Mouse (Mus musculus) embryonic facial prominence, embryonic 11.5 days (tissue): Measurements from ENCODE around the gene Alkbh3. TPM values are rescaled to one million over a fixed set of nuclear protein-coding genes. Genes with fewer than 3 reads are reported as not detected.

Experiments used
- ATAC-seq: fragments of 200-750 bp; cut with Nextera tagmentation; replicated peaks from 2 replicates; pipeline ENCODE4 v1.8.0; 2017; ENCODE audit warnings: low read depth; ENCODE audit not compliant: insufficient number of reproducible peaks, low FRiP score, low TSS enrichment
- DNase-seq: peaks from one replicate; pipeline ENCODE4 v3.0.0-alpha.2; 2015; ENCODE audit warnings: low spot score
- H3K27ac ChIP-seq: fragments of 300-500 bp; sonication (generic); replicated peaks from 2 replicates; pipeline ENCODE4 v1.5.1; 2014; ENCODE audit warnings: mild to moderate bottlenecking, low read depth, low read length, control low read depth
- H3K27me3 ChIP-seq: fragments of 300-500 bp; sonication (generic); 2 replicates; pipeline ENCODE4 v1.6.1; 2014; ENCODE audit warnings: mild to moderate bottlenecking, low read length, moderate library complexity, mixed read lengths; ENCODE audit not compliant: control insufficient read depth, insufficient read depth
- H3K36me3 ChIP-seq: fragments of 300-500 bp; sonication (generic); replicated peaks from 2 replicates; pipeline ENCODE4 v1.6.1; 2014; ENCODE audit warnings: low read depth, mild to moderate bottlenecking, low read length, moderate library complexity, mixed read lengths; ENCODE audit not compliant: control insufficient read depth, insufficient read depth
- H3K4me1 ChIP-seq: fragments of 300-500 bp; sonication (generic); 2 replicates; pipeline ENCODE4 v1.6.1; 2014; ENCODE audit warnings: low read length, mixed read lengths; ENCODE audit not compliant: control insufficient read depth, insufficient read depth
- H3K4me2 ChIP-seq: fragments of 300-500 bp; sonication (generic); 2 replicates; pipeline ENCODE4 v1.6.1; 2014; ENCODE audit warnings: low read depth, mild to moderate bottlenecking, control low read depth, low read length, moderate library complexity
- H3K4me3 ChIP-seq: fragments of 300-500 bp; sonication (generic); 2 replicates; pipeline ENCODE4 v1.5.1; 2014; ENCODE audit warnings: low read depth, low read length, control low read depth
- H3K9ac ChIP-seq: fragments of 300-500 bp; sonication (generic); replicated peaks from 2 replicates; pipeline ENCODE4 v1.6.1; 2014; ENCODE audit warnings: mild to moderate bottlenecking, control low read depth, low read length
- H3K9me3 ChIP-seq: fragments of 300-500 bp; sonication (generic); replicated peaks from 2 replicates; pipeline ENCODE4 v1.6.1; 2016; ENCODE audit warnings: mild to moderate bottlenecking, low read length, inconsistent platforms, mixed read lengths; ENCODE audit not compliant: control insufficient read depth
- WGBS: fragments of 180-500 bp; shearing (Covaris S2); extraction: QIAGEN DNeasy Blood & Tissue Kit; methylation state at CpG from one replicate; pipeline ENCODE4 v1.1.7; 2014; 5-methylcytosine and 5-hydroxymethylcytosine counted together
- polyA plus RNA-seq: library from polyadenylated mRNA; unstranded; fragments of >200 nt; fragmentation: Nextera tagmentation; extraction: Ambion mirVana; gene quantifications from 2 replicates; pipeline ENCODE4 v1.2.1, GENCODE M21; 2014

Gene Alkbh3
- polyA plus RNA-seq, 1 experiment from 2014 or later, result 50.2 TPM

DNA sequence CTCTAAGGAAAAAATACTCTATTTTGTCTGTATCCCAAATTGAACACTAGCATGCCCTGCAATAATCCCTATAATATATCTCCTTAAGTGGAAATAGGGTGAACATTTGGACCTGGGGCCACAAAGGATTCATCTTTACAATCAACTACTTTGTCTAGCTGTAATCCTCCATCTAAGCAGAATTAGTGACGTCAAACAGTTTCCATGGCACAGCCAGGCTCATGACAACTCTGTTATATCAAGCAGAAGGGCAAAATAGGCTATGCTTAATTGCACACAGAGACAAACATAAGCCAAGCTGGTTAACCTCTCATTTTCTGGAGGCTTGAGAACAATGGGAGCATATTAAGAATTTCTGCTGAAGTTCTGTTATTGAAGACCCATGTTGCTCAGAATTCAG lies 37.7 kb upstream of the Alkbh3 start:
- Histone ChIP-seq H3K36me3 (no peaks in the 10 kb centered on the region), H3K4me3 (no peak overlapping the region), H3K4me1 (no peaks in the 10 kb centered on the region), H3K27me3 (no peaks in the 10 kb centered on the region), H3K9me3 (no peaks in the 10 kb centered on the region), H3K27ac (no peak overlapping the region), H3K9ac (no peak overlapping the region), H3K4me2 (no peak overlapping the region)
- WGBS, result 51% methylated on average over 1 of the region's 1 CpGs
- DNase-seq, result no peak
- no peak for ATAC-seq

DNA sequence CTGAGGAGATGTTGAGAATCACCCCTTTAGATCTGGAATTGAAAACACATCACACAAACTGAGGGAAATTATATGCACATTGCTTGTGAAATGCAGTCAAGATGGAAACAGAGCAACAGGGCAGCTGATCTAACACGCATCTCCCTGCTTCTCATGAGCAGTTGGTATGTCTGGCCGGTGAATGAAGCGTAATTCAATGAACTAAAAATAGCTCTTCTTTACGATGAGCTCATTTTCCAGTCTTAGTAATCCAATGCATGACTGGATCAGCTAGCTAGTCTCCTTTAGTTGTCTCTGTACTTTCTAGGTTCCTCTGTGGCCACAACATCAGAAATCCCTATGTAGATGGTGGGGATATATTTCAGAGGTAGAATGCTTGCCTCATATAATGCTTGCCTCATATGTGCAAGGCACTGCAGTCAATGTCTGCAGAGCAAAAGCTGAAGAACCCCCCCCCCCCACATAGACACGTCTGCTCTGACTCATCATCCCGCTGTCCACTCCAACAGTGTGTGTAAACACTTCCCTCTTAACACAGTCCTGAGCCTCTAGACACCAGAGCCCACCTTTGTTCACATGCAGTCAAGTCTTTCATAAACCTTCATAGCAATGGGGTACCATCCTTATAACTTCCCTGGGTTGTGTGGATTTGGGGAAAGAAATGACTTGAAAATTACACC lies 34.9 kb upstream of the Alkbh3 start:
- Histone ChIP-seq H3K9ac (no peak overlapping the region), H3K27me3 (no peaks in the 10 kb centered on the region), H3K4me2 (no peak overlapping the region), H3K4me1 (no peaks in the 10 kb centered on the region), H3K27ac (no peak overlapping the region), H3K4me3 (no peak overlapping the region), H3K36me3 (no peaks in the 10 kb centered on the region), H3K9me3 (no peaks in the 10 kb centered on the region)
- DNase-seq (no peak), ATAC-seq (no peak)
- WGBS, result 82% methylated on average over 6 of the region's 6 CpGs

GRCm38 (mm10) chr2:94044174-94044573 lies 33.6 kb upstream of the Alkbh3 start:
- Histone ChIP-seq H3K9ac (no peak overlapping the region), H3K27me3 (no peaks in the 10 kb centered on the region), H3K4me3 (no peak overlapping the region), H3K4me1 (no peaks in the 10 kb centered on the region), H3K27ac (no peak overlapping the region), H3K36me3 (no peaks in the 10 kb centered on the region), H3K4me2 (no peak overlapping the region), H3K9me3 (no peaks in the 10 kb centered on the region)
- DNase-seq (no peak), ATAC-seq (no peak)
- WGBS, result 84% methylated on average over 2 of the region's 2 CpGs

GRCm38 (mm10) chr2:94043662-94044061 lies 33.1 kb upstream of the Alkbh3 start:
- Histone ChIP-seq H3K9ac (no peak overlapping the region), H3K27ac (no peak overlapping the region), H3K4me2 (no peak overlapping the region), H3K9me3 (no peaks in the 10 kb centered on the region), H3K4me3 (no peak overlapping the region), H3K36me3 (no peaks in the 10 kb centered on the region), H3K27me3 (no peaks in the 10 kb centered on the region), H3K4me1 (no peaks in the 10 kb centered on the region)
- DNase-seq, result peak; percentile 47
- ATAC-seq, result 0 out of 2 replicates have a peak, but pooled peaks have one; percentile 39
- WGBS, result 68% methylated on average over 5 of the region's 5 CpGs

DNA sequence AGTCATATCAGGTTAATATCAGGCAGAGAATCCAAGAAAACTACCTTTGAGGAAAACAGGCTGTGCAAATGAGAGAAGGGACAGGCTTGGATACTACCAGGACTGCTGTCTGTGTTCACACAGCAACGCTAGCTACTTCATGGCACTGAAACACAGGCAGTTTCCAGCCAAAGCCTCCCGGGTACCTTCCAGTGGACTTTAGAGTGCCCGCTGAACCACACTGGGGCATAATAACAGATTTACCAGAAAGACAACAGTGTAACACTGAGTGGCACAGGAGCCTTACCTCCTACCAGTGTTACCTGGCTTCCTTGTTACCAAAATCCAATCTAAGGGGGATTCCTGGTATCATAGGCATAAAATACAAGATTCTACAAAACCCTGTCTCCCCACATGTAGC lies 31.9 kb upstream of the Alkbh3 start:
- no peak for DNase-seq
- no peaks in the 10 kb centered on the region for H3K4me1 ChIP-seq
- ATAC-seq, result no peak
- no peak overlapping the region for H3K27ac ChIP-seq
- 94% methylated on average over 3 of the region's 3 CpGs for WGBS
- H3K36me3 ChIP-seq, result no peaks in the 10 kb centered on the region
- no peak overlapping the region for H3K4me3 ChIP-seq
- no peaks in the 10 kb centered on the region for H3K27me3 ChIP-seq
- H3K9ac ChIP-seq, result no peak overlapping the region
- H3K4me2 ChIP-seq, result no peak overlapping the region
- H3K9me3 ChIP-seq, result no peaks in the 10 kb centered on the region

DNA sequence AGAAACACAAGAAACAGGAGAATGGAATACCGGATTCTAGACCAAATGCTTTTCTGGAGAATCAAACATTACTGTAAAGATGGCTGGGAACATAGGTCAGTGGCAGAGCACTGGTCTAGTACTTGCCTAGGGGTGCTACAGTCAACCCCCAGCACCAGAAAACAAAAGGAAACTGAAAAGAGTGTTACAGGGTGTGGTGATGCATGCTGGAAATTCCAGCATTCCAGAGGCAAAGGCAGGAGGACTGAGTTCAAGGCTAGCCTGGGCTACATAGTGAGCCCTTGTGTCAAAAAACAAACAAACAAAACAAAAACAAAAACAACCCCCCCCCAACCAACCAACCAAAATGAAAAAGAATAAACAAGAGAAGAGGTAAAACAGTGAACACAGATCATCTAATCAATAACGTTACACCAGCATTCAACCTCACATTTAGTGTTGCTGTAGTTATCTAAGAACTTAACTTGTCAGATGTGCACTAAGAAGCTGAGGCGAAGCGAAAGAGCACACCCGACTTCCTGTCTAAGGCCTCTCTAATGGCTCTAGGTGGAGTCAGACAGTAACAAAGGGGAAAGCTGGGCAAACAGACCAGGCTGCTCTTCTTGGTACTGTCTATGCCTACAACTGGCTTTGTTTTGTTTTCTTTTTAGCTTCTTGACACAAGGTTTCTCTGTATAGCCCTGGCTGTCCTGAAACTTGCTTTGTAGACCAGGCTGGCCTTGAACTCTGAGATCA lies 30.0 kb upstream of the Alkbh3 start:
- H3K27me3 ChIP-seq, result no peaks in the 10 kb centered on the region
- H3K9me3 ChIP-seq, result no peaks in the 10 kb centered on the region
- H3K4me1 ChIP-seq, result no peaks in the 10 kb centered on the region
- ATAC-seq, result no peak
- no peak overlapping the region for H3K9ac ChIP-seq
- no peak overlapping the region for H3K27ac ChIP-seq
- WGBS, result 92% methylated on average over 5 of the region's 5 CpGs
- no peak overlapping the region for H3K4me3 ChIP-seq
- DNase-seq, result no peak
- H3K36me3 ChIP-seq, result no peaks in the 10 kb centered on the region
- no peak overlapping the region for H3K4me2 ChIP-seq

DNA sequence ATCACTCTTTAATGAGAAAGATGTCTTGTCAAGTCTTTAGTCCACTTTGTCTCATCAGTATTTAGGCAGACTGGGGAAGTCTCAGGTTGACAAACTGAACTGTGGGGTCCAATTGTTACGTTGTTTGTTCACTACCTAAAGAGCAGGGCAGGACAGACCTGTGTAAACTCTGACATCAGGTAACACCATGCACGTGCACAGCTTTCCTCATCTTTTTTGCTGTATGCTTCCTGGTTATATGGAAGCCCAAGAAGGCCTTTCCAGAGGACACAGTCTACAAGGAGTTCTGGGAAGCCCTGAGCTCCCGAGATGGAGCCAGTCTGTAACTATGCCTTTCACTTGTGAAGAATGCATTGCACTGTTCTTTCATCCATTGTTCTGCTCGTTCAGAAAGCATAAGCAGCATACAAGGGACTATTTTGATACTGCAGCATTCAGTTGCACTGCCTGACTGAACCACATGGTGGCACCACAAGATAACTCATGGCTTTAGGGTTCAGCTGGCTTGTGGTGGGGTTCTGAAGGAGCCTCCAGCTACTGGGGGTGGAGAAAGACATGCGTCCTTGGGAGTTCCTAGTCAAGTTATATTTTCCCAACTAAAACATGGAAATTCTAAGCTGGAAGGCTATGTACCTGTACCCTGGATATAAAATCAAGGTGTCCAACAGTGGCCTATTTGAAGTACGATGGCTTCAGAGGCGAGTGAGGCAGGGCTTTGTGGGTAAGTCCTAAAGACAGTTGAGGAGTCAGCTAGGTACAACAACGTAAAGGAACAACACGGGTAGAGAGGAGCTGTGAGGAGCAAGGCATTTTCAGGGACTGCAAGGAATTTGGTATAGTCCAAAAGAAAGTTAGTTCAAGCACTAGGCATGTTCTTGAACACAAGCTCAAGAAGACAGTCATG lies 25.1 kb upstream of the Alkbh3 start:
- H3K36me3 ChIP-seq, result no peaks in the 10 kb centered on the region

More for the DNA sequence above, 25.1 kb upstream of the Alkbh3 start:
- no peak overlapping the region for H3K4me3 ChIP-seq
- 70% methylated on average over 9 of the region's 9 CpGs for WGBS
- no peaks in the 10 kb centered on the region for H3K27me3 ChIP-seq
- no peak overlapping the region for H3K4me2 ChIP-seq
- H3K9ac ChIP-seq, result no peak overlapping the region
- no peaks in the 10 kb centered on the region for H3K4me1 ChIP-seq
- no peak for ATAC-seq
- H3K9me3 ChIP-seq, result no peaks in the 10 kb centered on the region
- no peak overlapping the region for H3K27ac ChIP-seq
- DNase-seq, result peak; percentile 72
